Mouse (Mus musculus): ENCODE measurements at regions not wholly inside any gene's neighbourhood (a gene's known extent, or its start where the extent isn't known, plus 50 kb on each side); places are given as distances from the start of the nearest gene placed in this dataset.

DNA sequence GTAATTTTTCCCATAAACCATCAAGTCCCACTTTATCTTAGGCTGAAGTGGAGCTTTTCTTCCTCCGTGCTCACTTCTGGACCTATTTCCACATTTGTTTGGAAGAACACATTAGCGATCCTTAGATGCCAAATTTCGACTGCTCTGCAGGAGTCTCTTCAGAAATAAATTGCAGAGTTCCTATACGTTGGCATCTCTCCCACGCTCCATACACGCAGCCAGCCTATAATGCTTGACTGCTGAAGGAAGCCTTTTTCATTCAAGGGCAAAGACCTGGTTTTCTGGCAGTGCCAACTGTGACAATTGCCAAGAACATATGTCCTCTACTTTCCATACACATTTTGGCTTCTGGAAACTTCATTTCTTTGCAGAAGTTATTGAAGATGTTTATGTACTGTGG is 258.1 kb downstream of the Tmsb4x start:
- WGBS (ENCODE audit: insufficient replicate concordance): 71% methylated on average over 6 of the region's 6 CpGs
- no peaks in the 10 kb centered on the region for H3K4me1 ChIP-seq
- no peak overlapping the region for H3K4me2 ChIP-seq
- no peak overlapping the region for H3K9ac ChIP-seq
- no peak overlapping the region for H3K27ac ChIP-seq
- no peaks in the 10 kb centered on the region for H3K9me3 ChIP-seq (replicated peaks)
- H3K36me3 ChIP-seq: no peaks in the 10 kb centered on the region
- no peaks in the 10 kb centered on the region for H3K27me3 ChIP-seq (replicated peaks)
- no peak overlapping the region for H3K4me3 ChIP-seq
- no peak for ATAC-seq

DNA sequence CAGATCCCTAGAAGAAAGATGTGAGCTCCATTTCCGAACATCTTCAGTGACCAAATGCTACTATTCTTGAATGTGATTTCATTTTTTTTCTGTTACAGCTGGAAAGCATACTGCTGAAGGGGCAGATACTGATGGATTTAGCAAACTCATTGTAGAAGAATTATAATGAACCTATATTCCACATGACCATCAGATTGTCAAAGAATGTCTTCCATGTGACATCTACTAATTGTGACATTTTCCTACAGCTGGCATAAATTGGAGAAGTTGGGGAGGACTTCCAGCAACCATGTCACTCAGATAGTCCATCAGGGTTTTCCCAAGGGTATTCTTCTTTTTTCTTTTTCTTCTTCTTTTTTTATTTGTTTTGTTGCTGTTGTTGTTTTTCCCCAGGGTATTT is 263.2 kb downstream of the Tmsb4x start:
- Histone ChIP-seq H3K4me3 (no peak overlapping the region), H3K27ac (no peak overlapping the region), H3K4me2 (no peak overlapping the region), H3K4me1 (no peaks in the 10 kb centered on the region), H3K27me3 (replicated peaks) (no peaks in the 10 kb centered on the region), H3K9ac (no peak overlapping the region), H3K36me3 (no peaks in the 10 kb centered on the region), H3K9me3 (replicated peaks) (no peaks in the 10 kb centered on the region)
- no peak for ATAC-seq
- WGBS (ENCODE audit: insufficient replicate concordance): 65% methylated on average over 1 of the region's 1 CpGs

- Histone ChIP-seq H3K4me1 (no peaks in the 10 kb centered on the region), H3K9me3 (replicated peaks) (no peaks in the 10 kb centered on the region), H3K36me3 (no peaks in the 10 kb centered on the region), H3K27ac (no peak overlapping the region), H3K4me3 (no peak overlapping the region), H3K27me3 (replicated peaks) (no peaks in the 10 kb centered on the region), H3K9ac (no peak overlapping the region), H3K4me2 (no peak overlapping the region)
- 56% methylated on average over 1 of the region's 1 CpGs for WGBS (ENCODE audit: insufficient replicate concordance)
- ATAC-seq: no peak
These were observed 263.6 kb downstream of the Tmsb4x start for GRCm38 (mm10) chrX:166945476-166945875.

DNA sequence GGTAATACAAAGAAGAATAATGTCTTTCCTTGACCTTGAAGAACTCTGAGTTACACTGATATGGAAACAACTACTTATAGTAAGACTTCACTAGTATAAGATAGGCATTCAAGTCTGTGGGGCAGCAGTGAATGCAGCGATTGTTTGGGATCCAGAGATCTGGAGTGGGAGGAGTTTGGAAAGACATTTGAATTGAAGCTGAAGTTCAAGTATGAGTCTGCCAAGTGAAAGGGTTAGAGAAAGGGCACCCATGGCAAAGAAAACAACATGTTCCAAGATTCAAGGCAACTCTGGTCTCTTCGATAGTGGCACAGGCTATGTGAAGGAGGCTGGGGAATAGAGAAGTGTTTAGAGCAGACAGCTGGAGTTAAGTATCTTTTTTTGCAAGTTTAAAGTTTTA is 275.3 kb downstream of the Tmsb4x start:
- H3K4me2 ChIP-seq: no peak overlapping the region
- no peak overlapping the region for H3K9ac ChIP-seq
- 68% methylated on average over 2 of the region's 2 CpGs for WGBS (ENCODE audit: insufficient replicate concordance)
- no peaks in the 10 kb centered on the region for H3K9me3 ChIP-seq (replicated peaks)
- H3K4me1 ChIP-seq: no peaks in the 10 kb centered on the region
- no peak overlapping the region for H3K27ac ChIP-seq
- no peaks in the 10 kb centered on the region; the same call in 1 of the 2 replicates for H3K27me3 ChIP-seq (replicated peaks)
- H3K36me3 ChIP-seq: no peaks in the 10 kb centered on the region
- H3K4me3 ChIP-seq: no peak overlapping the region
- ATAC-seq: no peak

- Histone ChIP-seq H3K27ac (no peak overlapping the region), H3K4me3 (no peak overlapping the region), H3K4me1 (no peaks in the 10 kb centered on the region), H3K9me3 (replicated peaks) (no peaks in the 10 kb centered on the region), H3K27me3 (replicated peaks) (no peaks in the 10 kb centered on the region), H3K4me2 (no peak overlapping the region), H3K36me3 (no peaks in the 10 kb centered on the region), H3K9ac (no peak overlapping the region)
- ATAC-seq: no peak
These were observed 276.6 kb downstream of the Tmsb4x start for GRCm38 (mm10) chrX:166932472-166932871.

- ATAC-seq: no peak
- Histone ChIP-seq H3K36me3 (no peaks in the 10 kb centered on the region), H3K4me3 (no peak overlapping the region), H3K9me3 (replicated peaks) (no peaks in the 10 kb centered on the region), H3K27ac (no peak overlapping the region), H3K9ac (no peak overlapping the region), H3K4me2 (no peak overlapping the region), H3K27me3 (replicated peaks) (0 out of 2 replicates have a peak, but pooled peaks cover 4% of the 10 kb centered on the region), H3K4me1 (no peaks in the 10 kb centered on the region)
- 29% methylated on average over 4 of the region's 4 CpGs for WGBS (ENCODE audit: insufficient replicate concordance)
These were observed 278.1 kb downstream of the Tmsb4x start for GRCm38 (mm10) chrX:166931048-166931447.

DNA sequence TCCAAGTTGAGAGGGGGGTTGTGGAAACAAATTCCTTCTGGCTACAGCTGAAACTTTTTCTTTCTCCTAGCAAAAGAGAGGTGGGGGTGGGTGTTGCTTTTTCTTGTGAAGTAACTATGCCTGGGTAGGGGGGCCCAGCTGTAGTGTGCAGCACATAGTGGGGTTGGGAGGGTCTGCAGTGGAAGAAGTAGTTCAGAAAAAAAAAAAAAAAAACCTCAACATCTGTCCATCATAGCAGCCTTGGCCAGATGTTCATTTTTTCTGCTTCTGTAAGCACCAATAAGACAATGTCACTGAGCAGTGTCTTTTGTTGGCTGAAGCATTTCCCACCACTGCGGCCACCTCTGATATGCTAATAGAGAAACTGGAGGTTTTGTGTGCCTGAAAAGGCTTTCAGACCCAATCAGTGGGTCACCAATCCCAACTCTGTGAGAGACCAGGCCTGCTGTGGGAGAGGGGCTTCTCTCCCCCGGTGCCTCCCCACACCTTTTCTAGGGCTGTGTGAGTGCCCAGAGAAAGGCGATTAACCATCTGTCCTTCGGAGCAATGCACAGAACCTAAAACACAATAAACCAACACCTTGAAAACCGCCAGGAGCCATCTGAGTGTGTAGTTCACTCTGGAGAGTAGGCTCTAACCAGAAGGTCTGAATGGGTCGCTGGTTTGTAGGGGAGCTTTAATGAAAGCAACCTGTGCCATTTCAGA is 279.2 kb downstream of the Tmsb4x start:
- H3K4me1 ChIP-seq: no peaks in the 10 kb centered on the region
- no peaks in the 10 kb centered on the region for H3K9me3 ChIP-seq (replicated peaks)
- 53% methylated on average over 6 of the region's 6 CpGs for WGBS (ENCODE audit: insufficient replicate concordance)
- no peak for ATAC-seq
- H3K4me2 ChIP-seq: no peak overlapping the region
- H3K4me3 ChIP-seq: no peak overlapping the region
- H3K9ac ChIP-seq: no peak overlapping the region
- H3K27me3 ChIP-seq (replicated peaks): 0 out of 2 replicates have a peak, but pooled peaks cover 4% of the 10 kb centered on the region
- H3K27ac ChIP-seq: no peak overlapping the region
- no peaks in the 10 kb centered on the region for H3K36me3 ChIP-seq

GRCm38 (mm10) chrX:166915356-166915953 is 293.7 kb downstream of the Tmsb4x start:
- H3K9ac ChIP-seq: no peak overlapping the region
- WGBS (ENCODE audit: insufficient replicate concordance): 41% methylated on average over 2 of the region's 2 CpGs
- no peak for ATAC-seq
- H3K4me3 ChIP-seq: no peak overlapping the region
- H3K27ac ChIP-seq: no peak overlapping the region
- no peaks in the 10 kb centered on the region for H3K9me3 ChIP-seq (replicated peaks)
- H3K36me3 ChIP-seq: no peaks in the 10 kb centered on the region
- H3K4me1 ChIP-seq: no peaks in the 10 kb centered on the region
- no peak overlapping the region for H3K4me2 ChIP-seq
- H3K27me3 ChIP-seq (replicated peaks): 0 out of 2 replicates have a peak, but pooled peaks cover 3% of the 10 kb centered on the region

GRCm38 (mm10) chrX:166906602-166907001 is 302.5 kb downstream of the Tmsb4x start:
- Histone ChIP-seq H3K9ac (no peak overlapping the region), H3K4me3 (no peak overlapping the region), H3K4me1 (no peaks in the 10 kb centered on the region), H3K36me3 (no peaks in the 10 kb centered on the region), H3K27ac (no peak overlapping the region), H3K9me3 (replicated peaks) (no peaks in the 10 kb centered on the region), H3K27me3 (replicated peaks) (no peaks in the 10 kb centered on the region), H3K4me2 (no peak overlapping the region)
- WGBS (ENCODE audit: insufficient replicate concordance): 55% methylated on average over 6 of the region's 6 CpGs
- ATAC-seq: no peak

DNA sequence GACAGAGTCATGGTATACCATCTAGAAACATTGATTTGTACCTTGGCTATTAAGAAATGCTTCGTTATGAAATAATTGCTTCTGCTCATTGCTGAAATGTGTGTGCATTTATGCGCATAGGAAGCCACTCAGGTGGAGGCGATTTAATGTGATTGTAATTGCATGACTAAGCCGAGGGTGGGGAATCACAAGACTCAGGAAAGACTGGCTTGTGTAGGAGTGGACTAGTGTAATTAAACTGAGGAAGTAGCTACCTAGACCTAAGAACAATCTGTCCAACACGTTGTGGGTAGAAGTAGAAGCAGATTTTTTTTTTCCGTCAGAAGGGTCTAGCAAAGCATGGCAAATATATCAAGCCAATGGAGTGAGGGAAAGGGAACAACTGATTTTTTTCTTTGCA is 308.4 kb downstream of the Tmsb4x start:
- H3K9ac ChIP-seq: no peak overlapping the region
- no peaks in the 10 kb centered on the region for H3K4me1 ChIP-seq
- no peak overlapping the region for H3K4me2 ChIP-seq
- H3K36me3 ChIP-seq: no peaks in the 10 kb centered on the region
- no peak overlapping the region for H3K27ac ChIP-seq
- H3K4me3 ChIP-seq: no peak overlapping the region
- ATAC-seq: no peak
- WGBS (ENCODE audit: insufficient replicate concordance): 61% methylated on average over 6 of the region's 6 CpGs
- H3K9me3 ChIP-seq (replicated peaks): no peaks in the 10 kb centered on the region
- 0 out of 2 replicates have a peak, but pooled peaks cover under 1% of the 10 kb centered on the region for H3K27me3 ChIP-seq (replicated peaks)

- 58% methylated on average over 2 of the region's 2 CpGs for WGBS (ENCODE audit: insufficient replicate concordance)
- Histone ChIP-seq H3K4me1 (no peaks in the 10 kb centered on the region), H3K9me3 (replicated peaks) (no peaks in the 10 kb centered on the region), H3K4me2 (no peak overlapping the region), H3K27me3 (replicated peaks) (0 out of 2 replicates have a peak, but pooled peaks cover 8% of the 10 kb centered on the region), H3K36me3 (no peaks in the 10 kb centered on the region), H3K4me3 (no peak overlapping the region), H3K27ac (no peak overlapping the region), H3K9ac (no peak overlapping the region)
- no peak for ATAC-seq
These were observed 309.7 kb upstream of the Egfl6 start for GRCm38 (mm10) chrX:166895199-166895598.

GRCm38 (mm10) chrX:166886417-166886816 is 300.9 kb upstream of the Egfl6 start:
- H3K9ac ChIP-seq: no peak overlapping the region
- no peak overlapping the region for H3K27ac ChIP-seq
- no peak overlapping the region for H3K4me2 ChIP-seq
- ATAC-seq: no peak
- H3K36me3 ChIP-seq: no peaks in the 10 kb centered on the region
- peaks cover 3% of the 10 kb centered on the region; the same call in 1 of the 2 replicates for H3K27me3 ChIP-seq (replicated peaks)
- no peaks in the 10 kb centered on the region for H3K9me3 ChIP-seq (replicated peaks)
- H3K4me3 ChIP-seq: no peak overlapping the region
- H3K4me1 ChIP-seq: no peaks in the 10 kb centered on the region

DNA sequence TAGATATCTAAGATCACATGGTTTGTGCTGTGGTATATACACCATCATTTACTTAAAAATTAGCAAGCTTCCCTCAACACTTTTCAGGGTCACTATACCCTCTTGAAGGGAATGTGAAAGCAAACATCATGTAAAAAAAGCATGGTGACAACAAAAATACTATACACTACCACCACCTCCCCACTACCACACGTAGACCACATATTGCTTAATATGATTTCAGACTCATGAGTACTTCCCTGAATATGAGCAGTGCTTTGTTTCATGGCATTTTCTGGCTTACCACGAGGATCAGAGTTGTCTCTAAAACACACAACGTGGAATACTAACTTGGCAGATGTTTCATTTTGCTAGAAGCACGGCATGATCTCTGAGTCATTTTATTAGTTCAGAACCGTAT is 284.0 kb upstream of the Egfl6 start:
- ATAC-seq: no peak

More for the DNA sequence above, 284.0 kb upstream of the Egfl6 start:
- 68% methylated on average over 5 of the region's 5 CpGs for WGBS (ENCODE audit: insufficient replicate concordance)
- Histone ChIP-seq H3K4me1 (no peaks in the 10 kb centered on the region), H3K36me3 (no peaks in the 10 kb centered on the region), H3K27me3 (replicated peaks) (no peaks in the 10 kb centered on the region), H3K4me2 (no peak overlapping the region), H3K9ac (no peak overlapping the region), H3K4me3 (no peak overlapping the region), H3K9me3 (replicated peaks) (no peaks in the 10 kb centered on the region), H3K27ac (no peak overlapping the region)

Measured in liver, embryonic 12.5 days (tissue).